ENCODE assay signal across 23 mouse cellular contexts in genomic region chr12:49968072-49968471, GRCm38 (mm10).
DNase-seq lines count a peak whose midpoint lies in the region; ATAC-seq and TF ChIP-seq lines count a peak whose summit lies in the region.
"Had no signal": no experiment of that assay in that cellular context is flagged by ENCODE, and none has a peak within 500 bp of the region (broad histone marks: within the 10 kb centered on the region; RNA-seq: fewer than 3 reads in every experiment).

No protein-coding gene starts in this region.

- H3K36me3 ChIP-seq in midbrain, embryonic 13.5 days: no peaks in the 10 kb centered on the region
- no peaks in the 10 kb centered on the region for H3K36me3 ChIP-seq in hindbrain, embryonic 12.5 days
- H3K36me3 ChIP-seq: embryonic facial prominence, embryonic 15.5 days; heart, embryonic 10.5 days; hindbrain, embryonic 13.5 days; intestine, embryonic 15.5 days had no signal

- H3K27ac ChIP-seq in embryonic fibroblast, embryonic 13.5 days (ENCODE audit: insufficient read depth, low read length): peak overlapping the region; percentile 78
- H3K27ac ChIP-seq in midbrain, embryonic 13.5 days: no peak overlapping the region
- H3K27ac ChIP-seq in hindbrain, embryonic 12.5 days: no peak overlapping the region
- H3K27ac ChIP-seq: embryonic facial prominence, embryonic 15.5 days; forebrain, embryonic 13.5 days; heart, embryonic 10.5 days; hindbrain, embryonic 13.5 days; intestine, embryonic 15.5 days had no signal

- H3K4me3 ChIP-seq in embryonic fibroblast, embryonic 13.5 days (ENCODE audit: insufficient read depth, low read length): no peak overlapping the region
- H3K4me3 ChIP-seq in midbrain, embryonic 13.5 days (replicated peaks): no peak overlapping the region
- no peak overlapping the region for H3K4me3 ChIP-seq in hindbrain, embryonic 12.5 days
- H3K4me3 ChIP-seq: embryonic facial prominence, embryonic 15.5 days; forebrain, embryonic 13.5 days; heart, embryonic 10.5 days; hindbrain, embryonic 13.5 days; intestine, embryonic 15.5 days had no signal

- H3K4me1 ChIP-seq in embryonic fibroblast, embryonic 13.5 days (ENCODE audit: control insufficient read depth, insufficient read depth, low read length): peaks cover 8% of the 10 kb centered on the region
- no peaks in the 10 kb centered on the region for H3K4me1 ChIP-seq in midbrain, embryonic 13.5 days (replicated peaks)
- no peaks in the 10 kb centered on the region for H3K4me1 ChIP-seq in hindbrain, embryonic 12.5 days
- H3K4me1 ChIP-seq: embryonic facial prominence, embryonic 15.5 days; heart, embryonic 10.5 days; hindbrain, embryonic 13.5 days; intestine, embryonic 15.5 days had no signal

- TF ChIP-seq CTCF in embryonic fibroblast, embryonic 13.5 days (IDR thresholded peaks at IDR 0.05; ENCODE audit: borderline replicate concordance, insufficient read depth, low read length): no peak

- ATAC-seq in midbrain, embryonic 13.5 days: no peak
- ATAC-seq in hindbrain, embryonic 12.5 days (ENCODE audit: low FRiP score): no peak
- ATAC-seq: forebrain, embryonic 13.5 days; forebrain, postnatal 0 days; intestine, embryonic 15.5 days had no signal

- no peak overlapping the region for H3K9ac ChIP-seq in midbrain, embryonic 13.5 days (replicated peaks)
- no peak overlapping the region for H3K9ac ChIP-seq in hindbrain, embryonic 12.5 days
- H3K9ac ChIP-seq: embryonic facial prominence, embryonic 15.5 days; forebrain, embryonic 13.5 days; forebrain, postnatal 0 days; hindbrain, embryonic 13.5 days; intestine, embryonic 15.5 days had no signal

- no peak for TF ChIP-seq POLR2A in embryonic fibroblast, embryonic 13.5 days (IDR thresholded peaks at IDR 0.05; ENCODE audit: low read depth, low read length)

- H3K4me2 ChIP-seq in midbrain, embryonic 13.5 days (replicated peaks): no peak overlapping the region
- H3K4me2 ChIP-seq in hindbrain, embryonic 12.5 days (replicated peaks): no peak overlapping the region
- H3K4me2 ChIP-seq: embryonic facial prominence, embryonic 15.5 days; forebrain, embryonic 13.5 days; hindbrain, embryonic 13.5 days; intestine, embryonic 15.5 days had no signal

- no peaks in the 10 kb centered on the region for H3K9me3 ChIP-seq in midbrain, embryonic 13.5 days
- no peaks in the 10 kb centered on the region for H3K9me3 ChIP-seq in hindbrain, embryonic 12.5 days (replicated peaks)
- H3K9me3 ChIP-seq: embryonic facial prominence, embryonic 15.5 days; forebrain, embryonic 13.5 days; heart, embryonic 10.5 days; hindbrain, embryonic 13.5 days; intestine, embryonic 15.5 days had no signal

- WGBS in midbrain, embryonic 13.5 days: 63% methylated on average over 1 of the region's 1 CpGs
- 83% methylated on average over 1 of the region's 1 CpGs for WGBS in hindbrain, embryonic 12.5 days

- peaks cover 21% of the 10 kb centered on the region for H3K27me3 ChIP-seq in midbrain, embryonic 13.5 days
- peaks cover 8% of the 10 kb centered on the region for H3K27me3 ChIP-seq in hindbrain, embryonic 12.5 days
- H3K27me3 ChIP-seq: embryonic facial prominence, embryonic 15.5 days; forebrain, embryonic 13.5 days; intestine, embryonic 15.5 days had no signal

- DNase-seq in 3134 (ENCODE audit: extremely low read depth, insufficient read length, low spot score) (peak; percentile 67), 3T3-L1 (ENCODE audit: low read depth, low spot score) (peak; percentile 91), NIH3T3 (ENCODE audit: low read depth) (peak; percentile 88)
- no peak for DNase-seq in frontal cortex, postnatal 36 days (ENCODE audit: low spot score in 2 of 2)
- no peak for DNase-seq in frontal cortex, adult 2 months (ENCODE audit: extremely low spot score in 1 of 2, low spot score in 1 of 2)
- DNase-seq: adrenal gland, postnatal 14 days; cerebellum, adult 18-20 months; cerebellum, adult 9-11 months; cerebellum, postnatal 36 days; forebrain, postnatal 0 days; gastrocnemius, postnatal 36 days; heart, adult 11 months; heart, postnatal 10 days; heart, postnatal 4 days; kidney, adult 2 months had no signal

Comparison
In these comparisons a context has a peak if more than half of its experiments do, and no peak if none do; other contexts are left out.
1. DNase-seq: peak in 3134 (single experiment), 3T3-L1 (single experiment) and NIH3T3 (single experiment); none in frontal cortex, postnatal 36 days (0 of 2) and frontal cortex, adult 2 months (0 of 2).